Mouse (Mus musculus): ENCODE measurements around the gene Slco2a1.

The Slco2a1 gene

DNA sequence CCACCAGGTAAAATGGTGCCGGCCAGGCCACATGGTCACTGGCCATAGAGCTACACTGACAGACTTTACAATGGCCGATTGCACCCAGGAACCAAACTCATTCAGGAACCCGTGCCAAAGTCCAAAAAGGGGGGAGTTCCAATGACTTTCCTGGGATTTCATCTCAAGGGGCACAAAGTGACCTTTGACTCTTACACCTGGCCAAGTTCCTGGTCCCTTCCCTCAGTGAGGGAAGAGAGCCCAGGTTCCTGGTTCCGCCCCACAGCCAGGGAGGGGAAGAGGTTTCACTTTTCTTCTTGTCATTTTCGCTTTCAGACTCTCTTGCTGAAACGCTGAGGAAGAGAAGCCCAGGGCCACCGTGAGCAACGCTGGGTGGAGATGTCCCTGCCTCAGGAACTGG, at the start of gene Slco2a1:
Slco2a1 (plus strand) TSS at position 251 of the 400 bp plus-strand sequence.
- no peak for DNase-seq (ENCODE audit: low spot score)

DNA sequence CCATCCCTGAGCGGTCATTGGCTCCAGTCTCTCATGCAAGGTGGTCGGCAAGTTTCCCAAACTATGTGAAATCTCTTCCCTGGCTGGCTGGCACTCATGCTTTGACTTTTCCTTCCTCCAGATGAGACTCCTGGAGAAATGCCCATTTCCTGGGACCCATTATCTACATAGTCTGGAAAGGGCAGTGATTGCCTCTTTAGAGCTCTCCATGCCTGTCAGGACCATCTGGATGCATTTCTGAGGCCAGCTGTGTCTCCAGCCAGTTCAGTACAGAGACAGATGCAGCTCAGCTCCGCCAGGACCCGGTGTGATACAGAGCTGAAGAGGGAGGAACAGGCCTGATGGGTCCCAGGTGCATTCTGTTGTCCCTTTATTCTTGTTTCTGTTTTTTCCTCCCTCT, 46.3 kb upstream of the Slco2a1 start:
- DNase-seq (ENCODE audit: low spot score), result no peak

DNA sequence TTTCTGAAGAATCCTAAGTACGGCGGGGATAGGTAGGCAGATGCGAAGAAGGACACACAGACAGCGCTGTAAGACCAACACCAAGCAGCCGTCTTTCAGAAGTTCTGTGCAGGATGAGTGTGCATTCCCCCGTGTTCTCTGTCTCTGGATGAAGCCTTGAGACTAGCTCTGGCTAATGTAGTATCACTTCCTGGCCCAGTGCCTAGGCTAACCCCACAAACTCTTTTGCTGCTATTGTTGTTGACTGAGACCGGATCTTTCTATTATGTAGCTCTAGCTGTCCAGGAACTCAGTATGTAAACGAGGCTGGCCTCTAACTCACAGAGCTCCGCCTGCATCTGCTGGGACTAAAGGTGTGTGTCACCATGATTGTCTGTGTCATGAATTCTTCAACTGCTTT, 43.6 kb upstream of the Slco2a1 start:
- no peak for DNase-seq (ENCODE audit: low spot score)

DNA sequence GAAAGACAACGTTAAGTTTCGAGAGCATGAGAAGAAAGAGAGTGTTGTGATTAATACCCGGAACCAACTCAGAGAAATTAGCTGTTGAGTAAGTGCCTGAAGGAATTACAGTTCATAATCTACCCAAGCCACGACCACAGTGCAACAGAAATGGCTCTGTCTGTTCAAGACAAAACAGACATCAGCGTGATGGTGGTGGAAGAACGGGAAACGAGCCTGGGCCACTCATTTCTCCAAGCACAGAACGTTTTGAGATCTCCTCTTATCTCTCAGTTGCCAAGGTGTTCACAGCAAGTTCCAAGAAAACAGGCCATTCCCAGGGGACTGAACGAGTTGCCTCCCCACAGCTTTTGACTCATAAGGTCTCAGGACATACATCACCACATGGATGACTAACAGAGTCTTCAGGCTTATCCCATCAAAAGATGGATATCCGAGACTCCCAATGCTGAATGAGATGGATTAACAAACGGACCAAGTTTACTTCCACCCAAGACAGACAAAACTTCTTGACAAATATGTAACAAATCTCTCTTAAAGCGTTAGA, 42.0 kb upstream of the Slco2a1 start:
- no peak for DNase-seq (ENCODE audit: low spot score)

DNA sequence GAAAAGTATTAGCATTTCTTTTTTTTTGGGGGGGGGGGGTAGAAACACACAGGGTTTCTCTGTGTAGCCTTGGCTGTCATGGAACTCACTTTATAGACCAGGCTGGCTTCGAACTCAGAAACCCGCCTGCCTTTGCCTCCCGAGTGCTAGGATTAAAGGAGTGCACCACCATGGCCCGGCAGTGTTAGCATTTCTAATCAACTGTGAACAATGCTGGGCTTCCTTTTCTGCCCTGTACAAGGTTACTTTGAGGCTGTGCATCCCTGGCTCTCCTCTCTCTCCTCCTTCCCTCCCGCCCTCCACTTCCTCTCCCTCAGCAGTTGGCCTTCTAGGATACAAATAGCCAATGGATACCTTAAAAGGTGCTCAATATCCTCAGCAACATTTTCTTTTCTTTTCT, 39.8 kb upstream of the Slco2a1 start:
- no peak for DNase-seq (ENCODE audit: low spot score)

DNA sequence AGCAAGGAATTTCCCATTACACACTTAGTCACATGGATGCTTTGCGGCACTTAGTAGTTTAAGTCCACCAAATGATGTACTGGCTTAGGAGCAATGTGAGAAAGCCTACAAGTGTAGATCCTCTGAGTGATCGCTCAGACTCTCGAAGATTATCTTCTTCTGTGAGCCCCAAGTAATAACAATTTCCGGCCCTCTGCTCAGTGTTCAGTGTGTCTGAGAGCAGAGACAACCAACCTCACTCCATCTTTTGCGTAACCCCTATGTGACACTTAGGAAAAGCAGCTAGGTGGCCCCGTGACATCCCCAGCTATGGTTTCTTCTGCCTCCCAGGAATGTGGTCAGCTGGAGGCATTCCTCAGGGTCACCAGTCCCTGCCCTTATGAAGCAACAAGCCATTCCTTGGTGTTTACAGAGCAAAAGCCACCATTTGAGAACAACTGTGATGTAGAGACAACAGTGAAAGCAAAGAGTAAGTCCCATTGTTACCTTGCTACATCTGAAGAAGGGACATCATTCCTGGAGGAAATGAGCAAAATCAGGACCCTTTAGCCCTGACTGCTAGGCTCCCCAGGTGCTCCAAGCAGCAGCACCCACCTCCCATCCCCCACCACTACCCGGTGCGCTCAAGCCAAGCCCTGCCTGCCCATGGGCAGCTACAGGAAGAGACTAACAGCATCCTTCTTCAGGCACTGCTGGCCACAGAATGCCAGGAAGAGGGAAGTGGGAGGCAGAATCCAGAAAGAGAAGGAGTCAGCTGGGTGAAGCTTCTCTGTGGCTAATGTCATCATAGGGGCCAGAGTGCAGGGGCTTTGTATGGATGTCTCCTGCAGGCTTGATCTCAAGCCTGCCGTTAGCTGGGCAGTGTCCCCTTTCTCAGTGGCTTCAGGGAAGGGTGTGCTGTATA, 37.2 kb upstream of the Slco2a1 start:
- DNase-seq (ENCODE audit: low spot score), result no peak

DNA sequence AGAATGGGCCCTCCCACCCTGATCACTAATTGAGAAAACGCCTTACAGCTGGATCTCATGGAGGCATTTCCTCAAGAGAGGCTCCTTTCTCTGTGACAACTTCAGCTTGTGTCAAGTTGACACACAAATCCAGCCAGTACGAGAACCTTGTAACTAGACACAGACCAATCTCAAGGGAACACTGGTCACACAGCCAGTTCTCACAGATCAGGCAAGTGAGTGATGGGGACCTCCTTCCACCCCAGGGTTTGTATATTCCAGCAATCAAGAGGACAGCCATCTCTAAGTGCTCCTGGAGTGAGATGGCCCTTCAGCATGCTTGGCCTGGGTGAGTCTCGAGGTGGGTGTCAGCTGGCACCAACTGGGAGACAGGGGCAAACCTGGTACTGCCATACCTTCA, 32.6 kb upstream of the Slco2a1 start:
- DNase-seq (ENCODE audit: low spot score), result no peak

DNA sequence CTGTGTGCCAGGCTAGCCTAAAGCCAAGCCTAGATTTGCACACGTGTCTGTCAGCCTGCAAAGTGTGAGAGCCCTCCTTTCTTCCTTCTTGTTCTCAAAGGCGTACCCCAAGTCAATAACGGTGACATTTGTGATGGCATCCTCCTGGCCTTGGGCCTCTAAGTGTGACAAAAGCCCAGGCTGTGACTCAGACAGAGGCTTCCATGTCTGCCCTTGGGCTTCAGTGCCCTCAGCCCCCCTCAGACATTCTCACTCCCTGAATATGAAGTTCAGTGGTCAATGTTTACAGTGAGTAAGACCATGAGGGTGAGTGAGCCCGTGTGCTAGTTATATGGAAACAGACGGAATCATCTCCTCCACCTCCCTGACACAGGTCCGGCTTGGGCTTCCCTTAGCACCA, 29.8 kb upstream of the Slco2a1 start:
- no peak for DNase-seq (ENCODE audit: low spot score)

DNA sequence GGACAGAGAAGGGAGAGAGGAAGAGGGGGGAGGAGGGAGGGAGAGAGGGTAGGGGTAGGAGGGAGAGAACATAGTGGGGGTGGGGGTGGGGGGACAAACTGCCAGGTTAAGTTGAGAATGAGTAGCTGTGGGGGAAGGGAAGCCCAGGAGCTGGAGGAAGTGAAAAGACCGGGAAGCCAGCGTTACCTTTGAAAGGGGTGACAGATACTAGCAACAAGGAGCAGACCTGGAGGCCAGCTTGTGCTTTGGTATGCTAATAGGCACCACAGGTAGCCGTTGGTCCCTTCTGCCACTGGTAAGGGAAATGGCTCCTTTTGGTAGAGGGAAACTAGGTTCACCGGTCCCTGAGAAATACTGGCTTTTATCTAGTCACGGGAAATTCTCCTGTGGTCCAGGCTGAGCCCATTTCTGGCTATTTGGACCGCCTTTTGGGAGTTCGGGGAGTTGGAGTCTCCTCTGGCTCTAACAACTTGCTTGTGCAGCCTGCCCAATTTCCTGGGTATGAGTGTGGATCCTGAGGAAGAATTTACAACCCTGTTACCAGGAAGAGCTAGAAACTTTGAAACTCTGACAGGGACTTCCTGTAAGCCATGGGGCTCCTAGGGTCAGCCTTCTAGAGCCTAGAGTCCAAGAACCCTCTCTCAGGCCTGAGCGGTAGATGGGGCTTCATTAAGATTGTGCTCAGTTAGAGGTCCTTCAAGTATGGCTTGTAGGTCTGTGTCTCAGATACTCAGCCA, 27.0 kb upstream of the Slco2a1 start:
- DNase-seq (ENCODE audit: low spot score), result no peak

DNA sequence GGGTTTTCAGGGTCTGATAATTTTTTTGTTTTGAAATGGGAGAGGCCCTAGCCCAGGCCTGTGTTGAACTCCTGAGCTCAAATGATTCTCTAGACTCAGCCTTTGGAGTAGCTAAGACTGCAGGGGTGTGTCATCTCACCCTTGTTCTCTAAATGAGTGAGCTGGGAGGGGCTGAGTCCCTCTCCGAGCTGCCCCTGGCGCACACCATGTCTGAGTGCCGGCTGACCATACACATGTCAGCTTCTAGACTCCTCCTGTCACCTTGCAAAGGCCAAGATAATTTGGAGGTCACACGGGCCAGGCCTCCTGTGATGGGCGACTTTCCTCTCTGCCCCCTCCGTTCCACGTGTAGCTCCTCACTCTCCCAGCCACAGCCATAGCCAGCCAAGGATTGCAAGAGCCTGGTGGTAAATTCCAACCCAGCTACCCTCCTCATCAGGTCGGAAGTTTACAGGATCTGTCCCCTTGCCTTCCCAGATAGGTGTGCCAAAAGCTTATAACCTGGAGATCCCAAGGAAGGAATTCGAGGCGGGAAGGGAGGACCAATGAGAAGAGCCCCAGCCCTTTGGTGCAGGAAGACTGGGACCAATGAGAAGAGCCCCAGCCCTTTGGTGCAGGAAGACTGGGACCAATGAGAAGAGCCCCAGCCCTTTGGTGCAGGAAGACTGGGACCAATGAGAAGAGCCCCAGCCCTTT, 26.3 kb upstream of the Slco2a1 start:
- DNase-seq (ENCODE audit: low spot score), result no peak

DNA sequence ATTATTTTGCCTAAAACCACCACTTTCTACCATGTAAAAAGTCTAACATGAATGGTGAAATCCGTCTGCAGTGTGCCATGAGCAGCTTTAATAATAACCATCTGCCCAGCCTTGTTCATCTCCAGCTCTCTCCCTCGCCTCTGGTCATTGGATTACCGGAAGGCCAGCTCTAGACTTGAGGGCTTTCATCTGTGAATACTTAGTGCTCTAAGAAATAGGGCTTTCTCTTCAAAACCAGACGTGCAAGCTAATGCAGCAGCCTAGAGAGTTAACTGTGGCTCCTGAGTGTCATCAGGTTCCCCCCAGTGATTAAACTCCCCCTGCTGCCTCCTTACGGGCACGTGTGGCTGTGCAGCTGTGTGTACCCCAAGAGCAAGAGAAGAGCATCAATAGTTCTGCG, 25.2 kb upstream of the Slco2a1 start:
- DNase-seq (ENCODE audit: low spot score), result no peak

DNA sequence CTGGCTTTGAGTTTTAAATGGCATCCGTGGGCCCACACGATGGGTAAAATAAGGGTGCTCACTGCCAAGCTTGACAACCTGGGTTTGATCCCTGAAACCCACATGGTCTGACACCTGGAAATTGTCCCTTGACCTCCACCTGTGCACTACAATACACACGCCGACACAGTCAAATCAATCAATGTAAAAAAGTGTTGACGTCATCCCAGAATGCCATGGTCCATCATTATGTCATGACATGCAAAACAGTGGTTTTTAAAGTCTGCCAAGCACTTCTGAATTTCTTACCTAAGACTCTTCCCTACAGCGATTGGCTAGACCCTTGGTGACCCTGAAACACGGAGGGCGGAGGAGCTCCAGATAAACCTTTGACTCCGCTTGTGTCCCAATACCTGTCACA, 23.9 kb upstream of the Slco2a1 start:
- DNase-seq (ENCODE audit: low spot score), result no peak

DNA sequence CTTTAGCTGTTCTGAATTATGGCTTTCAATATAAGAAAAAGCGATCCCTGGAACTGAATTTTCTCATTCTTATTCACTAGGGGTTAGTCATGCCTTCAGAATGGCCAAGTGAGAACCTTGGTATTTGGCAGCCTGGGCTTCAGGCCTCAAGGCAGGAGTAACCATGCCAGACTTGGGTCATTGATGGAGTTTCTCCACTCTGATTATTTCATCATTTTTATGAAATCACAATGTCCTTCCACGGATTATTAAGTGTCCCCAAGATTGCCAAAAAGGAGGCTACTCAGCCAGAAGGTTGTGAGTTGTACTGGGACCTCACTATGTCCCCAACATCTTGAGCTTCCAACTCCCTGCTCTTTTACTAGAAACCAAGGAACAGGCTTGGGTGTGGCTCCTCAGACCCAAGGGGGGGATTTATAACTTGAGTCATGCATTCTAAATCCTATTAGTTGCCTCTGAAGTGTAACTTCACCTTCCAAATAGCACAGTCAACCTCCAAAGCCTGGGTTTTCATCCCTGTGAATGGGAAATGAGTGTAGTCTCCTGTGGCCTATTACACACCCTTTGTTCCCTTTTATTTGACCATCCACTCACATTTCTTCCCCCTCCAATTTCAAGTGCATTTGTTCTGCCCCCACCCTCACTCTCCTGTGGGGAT, 16.0 kb upstream of the Slco2a1 start:
- no peak for DNase-seq (ENCODE audit: low spot score)

DNA sequence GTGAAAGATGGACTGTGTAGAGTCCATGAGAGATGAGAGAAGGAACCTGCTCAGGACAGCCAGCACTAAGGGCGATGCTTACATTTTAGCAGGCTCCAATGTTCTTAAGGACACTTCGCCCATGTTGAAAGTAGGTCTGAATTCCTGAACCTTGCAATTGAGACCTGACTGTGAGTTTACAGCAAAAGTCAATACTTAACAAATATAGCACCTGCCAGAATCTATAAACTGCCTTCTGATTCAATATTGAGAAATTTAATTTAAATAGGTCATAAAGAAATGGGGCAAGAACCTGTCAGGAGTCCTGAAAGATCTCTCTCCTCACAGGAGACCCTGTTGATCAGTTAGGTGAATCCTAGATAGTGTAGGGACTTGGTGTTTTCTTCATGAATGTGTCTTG, 12.6 kb upstream of the Slco2a1 start:
- no peak for DNase-seq (ENCODE audit: low spot score)

DNA sequence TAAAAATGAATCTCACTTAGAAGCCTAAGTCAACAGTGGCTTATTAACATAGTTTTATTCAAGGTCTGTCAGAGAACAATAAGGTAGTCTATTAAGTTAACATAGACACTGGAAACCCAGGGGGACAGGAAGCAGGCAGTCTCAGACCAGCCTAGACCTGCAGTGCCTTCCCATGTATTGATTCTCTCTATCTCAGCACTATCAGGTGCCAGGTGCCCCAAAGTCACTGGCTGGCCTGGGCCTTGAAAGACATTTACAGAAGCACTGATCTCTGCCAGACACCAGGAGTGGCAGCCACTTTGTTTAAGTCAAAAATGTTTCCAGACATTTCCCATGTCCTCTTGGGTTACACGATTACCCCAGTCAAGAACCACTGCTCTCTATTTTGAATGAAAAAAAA, 11.4 kb upstream of the Slco2a1 start:
- no peak for DNase-seq (ENCODE audit: low spot score)

DNA sequence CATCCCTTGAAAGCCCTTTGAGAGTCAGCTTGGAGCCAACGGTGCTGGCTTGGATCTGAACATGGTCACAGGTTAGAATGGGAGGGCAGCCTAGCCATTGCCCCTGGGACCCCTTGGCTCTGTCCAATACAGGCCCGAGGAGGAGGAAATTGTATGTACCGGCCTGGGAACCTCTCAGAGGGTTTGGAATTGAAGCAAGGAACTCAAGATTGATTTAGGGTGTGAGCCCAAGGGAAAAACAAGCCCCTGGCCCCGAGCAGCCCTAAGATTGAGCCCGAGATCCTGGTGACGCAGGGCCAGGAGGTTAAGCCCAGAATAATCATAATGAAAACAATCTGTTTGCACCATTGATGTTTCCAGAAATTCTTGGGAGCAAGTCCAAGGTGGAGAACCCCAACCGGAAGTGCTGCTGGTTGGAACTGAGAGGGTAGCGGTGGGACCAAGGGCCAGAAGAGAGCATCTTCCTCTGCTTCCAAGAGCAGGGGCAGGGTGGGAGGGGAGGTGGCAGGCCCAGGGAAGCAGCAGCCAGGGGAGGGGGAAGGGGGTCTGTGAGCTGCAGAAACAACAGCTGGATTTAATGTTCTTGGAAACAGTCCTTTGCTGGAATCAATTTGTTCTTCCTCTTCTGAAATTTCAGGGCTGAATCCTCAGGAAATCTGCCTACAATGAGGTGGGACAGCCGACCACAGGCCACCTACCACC, 10.6 kb upstream of the Slco2a1 start:
- no peak for DNase-seq (ENCODE audit: low spot score)

DNA sequence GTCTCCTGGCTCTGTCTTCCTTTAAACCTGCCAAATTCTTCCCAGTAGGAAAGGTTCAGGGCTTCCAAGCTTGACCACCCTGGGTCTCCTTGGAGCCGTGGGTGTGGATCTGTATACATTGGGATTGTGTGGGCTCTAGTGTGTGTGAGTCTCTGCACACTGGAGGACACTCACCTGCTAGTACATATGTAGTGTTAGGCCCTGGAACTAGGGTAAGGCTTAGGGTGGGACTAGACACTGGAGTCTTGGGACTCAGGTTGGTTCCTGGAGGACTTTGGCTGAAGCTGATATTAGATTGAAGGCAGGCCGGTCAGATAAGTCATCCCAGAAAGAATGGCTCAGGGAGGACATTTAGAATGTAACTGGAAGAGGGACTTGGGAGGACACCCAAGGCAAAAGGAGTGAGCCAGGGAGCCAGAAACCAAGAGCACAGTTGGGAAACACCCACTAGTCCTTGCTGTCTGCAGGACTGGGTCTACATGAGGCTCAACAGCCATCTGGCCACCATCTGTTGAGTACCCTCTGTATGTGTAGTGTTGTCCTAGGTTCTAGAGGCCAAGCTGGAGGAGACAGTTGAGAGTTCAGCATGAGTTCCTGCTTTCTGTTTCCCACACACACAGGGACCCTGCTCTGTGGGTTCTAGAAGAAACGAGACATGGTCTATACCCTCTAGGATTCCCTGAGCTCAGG, 9.4 kb upstream of the Slco2a1 start:
- DNase-seq (ENCODE audit: low spot score), result no peak

DNA sequence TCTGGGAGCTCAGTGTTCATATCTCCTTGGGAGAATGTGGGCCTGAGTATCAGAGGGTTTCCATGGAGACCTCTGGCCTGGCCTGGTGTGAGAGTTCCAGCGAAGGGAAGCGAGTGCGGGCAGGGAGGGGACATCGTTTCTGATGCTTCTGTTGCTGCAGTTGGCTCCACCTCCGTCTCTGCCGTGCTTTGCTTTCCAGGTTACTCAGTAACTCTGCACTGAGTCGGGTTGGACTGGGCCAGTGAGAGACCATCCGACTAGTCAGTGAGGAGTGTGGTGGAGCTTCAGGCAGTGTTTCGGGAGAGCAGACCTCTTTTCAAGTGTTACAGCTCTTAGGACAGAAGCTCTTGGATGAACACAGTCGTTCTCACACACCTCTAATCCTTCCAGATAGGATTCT, 8.6 kb upstream of the Slco2a1 start:
- no peak for DNase-seq (ENCODE audit: low spot score)

DNA sequence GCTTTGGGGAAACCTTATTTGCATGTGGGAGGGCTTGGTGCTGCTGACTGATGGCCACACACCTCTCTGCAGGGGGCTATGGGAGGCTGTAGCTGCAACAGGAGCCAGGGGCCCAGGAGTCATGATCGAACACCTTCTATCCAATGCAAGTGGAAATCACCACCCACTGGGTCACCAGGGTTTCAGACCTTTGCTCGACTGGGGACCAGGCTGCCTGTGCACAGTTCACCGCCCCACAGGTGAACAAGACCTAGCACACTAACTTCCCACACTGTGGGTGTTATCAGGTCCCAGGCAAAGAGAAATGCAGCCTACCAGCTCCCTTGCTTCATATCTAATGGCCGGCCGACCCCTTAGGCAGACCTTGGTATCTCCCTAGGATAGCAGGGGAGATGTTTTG, 8.1 kb upstream of the Slco2a1 start:
- no peak for DNase-seq (ENCODE audit: low spot score)

DNA sequence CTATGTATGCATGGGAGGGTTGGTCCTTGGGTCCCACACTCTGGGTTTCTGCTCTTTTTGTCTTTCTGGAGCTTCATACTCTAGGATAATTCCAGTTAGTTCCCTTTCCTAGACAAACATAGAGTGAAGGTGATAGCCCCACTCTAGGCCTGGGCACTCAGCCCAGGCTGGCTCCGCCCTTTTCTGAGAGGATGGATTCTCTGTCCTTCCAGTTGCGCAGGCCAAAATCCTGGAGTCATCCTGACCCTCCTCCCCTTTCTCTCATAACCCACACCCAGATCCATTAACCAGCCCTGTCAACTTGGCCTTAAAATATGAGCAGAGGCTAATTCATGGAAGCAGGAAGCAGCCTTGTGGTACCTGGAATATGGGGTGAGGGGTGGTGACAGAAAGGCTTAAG, 6.7 kb upstream of the Slco2a1 start:
- no peak for DNase-seq (ENCODE audit: low spot score)

DNA sequence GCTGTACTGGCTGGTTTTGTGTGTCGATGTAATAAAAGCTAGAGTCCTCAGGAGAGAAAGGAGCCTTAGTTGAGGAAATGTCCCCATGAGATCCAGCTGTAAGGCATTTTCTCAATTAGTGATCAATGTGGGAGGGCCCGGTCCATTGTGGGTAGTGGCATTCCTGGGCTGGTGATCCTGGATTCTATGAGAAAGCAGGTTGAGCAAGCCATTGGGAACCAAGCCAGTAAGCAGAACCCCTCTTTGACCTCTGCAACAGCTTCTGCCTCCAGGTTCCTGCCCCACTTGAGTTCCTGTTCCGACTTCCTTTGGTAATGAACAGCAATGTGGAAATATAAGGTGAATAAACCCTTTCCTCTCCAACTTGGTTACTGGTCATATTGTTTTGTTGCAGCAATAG, 6.1 kb upstream of the Slco2a1 start:
- DNase-seq (ENCODE audit: low spot score), result no peak
